Mouse (Mus musculus): ENCODE measurements at regions not wholly inside any gene's neighbourhood (a gene's known extent, or its start where the extent isn't known, plus 50 kb on each side); places are given as distances from the start of the nearest gene placed in this dataset.
"Not testable (repeated sequence)": the region's sequence is repeated elsewhere in the genome, so short reads cannot be mapped to it uniquely, and the experiment has no call there.

GRCm38 (mm10) chrX:93888480-93888879 is 56.5 kb upstream of the Pdk3 start:
- no peak for DNase-seq (ENCODE audit: low spot score in 2 of 2)

GRCm38 (mm10) chrX:93888966-93889365 is 57.0 kb upstream of the Pdk3 start:
- DNase-seq (ENCODE audit: low spot score in 2 of 2): no peak

GRCm38 (mm10) chrX:93889394-93890042 is 57.5 kb upstream of the Pdk3 start:
- peak; percentile 67 to 73 for DNase-seq (ENCODE audit: low spot score in 2 of 2)

GRCm38 (mm10) chrX:93896838-93897820 is 65.1 kb upstream of the Pdk3 start:
- no peak for DNase-seq (ENCODE audit: low spot score in 2 of 2)

- DNase-seq (ENCODE audit: low spot score in 2 of 2): no peak
Measured at GRCm38 (mm10) chrX:93903209-93903608, 65.2 kb upstream of the AU015836 start.

GRCm38 (mm10) chrX:93905531-93905930 is 62.9 kb upstream of the AU015836 start:
- DNase-seq (ENCODE audit: low spot score in 2 of 2): no peak

- peak; percentile 19 for DNase-seq (ENCODE audit: low spot score in 2 of 2)
Measured at GRCm38 (mm10) chrX:93911087-93911840, 57.2 kb upstream of the AU015836 start.

GRCm38 (mm10) chrX:93915548-93915947 is 52.9 kb upstream of the AU015836 start:
- DNase-seq (ENCODE audit: low spot score in 2 of 2): no peak

GRCm38 (mm10) chrX:93917367-93917766 is 51.1 kb upstream of the AU015836 start:
- not testable (repeated sequence) for DNase-seq (ENCODE audit: low spot score in 2 of 2)

Measured in adrenal gland, adult 18-20 months (tissue).